Comparison of ENCODE assay signal across 17 mouse cellular contexts in genomic region chr4:47093647-47094046, GRCm38 (mm10). TPM values are rescaled to one million over a fixed set of nuclear protein-coding genes. Genes with fewer than 3 reads are reported as not detected.
A peak's percentile ranks its signal among the peaks of the same experiment; 100 is the strongest.
DNase-seq lines count a peak whose midpoint lies in the region; ATAC-seq and TF ChIP-seq lines count a peak whose summit lies in the region.
"Had no signal": no experiment of that assay in that cellular context is flagged by ENCODE, and none has a peak within 500 bp of the region (broad histone marks: within the 10 kb centered on the region; RNA-seq: fewer than 3 reads in every experiment).

No protein-coding gene starts in this region.

- no peaks in the 10 kb centered on the region for H3K9me3 ChIP-seq in forebrain, embryonic 11.5 days (ENCODE audit: control insufficient read depth, low read length)
- H3K9me3 ChIP-seq in forebrain, embryonic 15.5 days = no peaks in the 10 kb centered on the region
- H3K9me3 ChIP-seq in midbrain, embryonic 10.5 days (replicated peaks) = no peaks in the 10 kb centered on the region
- no peaks in the 10 kb centered on the region for H3K9me3 ChIP-seq in midbrain, postnatal 0 days (ENCODE audit: low read length)
- no peaks in the 10 kb centered on the region for H3K9me3 ChIP-seq in midbrain, embryonic 12.5 days
- H3K9me3 ChIP-seq: embryonic facial prominence, embryonic 15.5 days; heart, embryonic 15.5 days had no signal

- TF ChIP-seq CTCF in midbrain, postnatal 0 days (IDR thresholded peaks at IDR 0.05) = no peak

- DNase-seq in forebrain, embryonic 11.5 days (ENCODE audit: low spot score) = peak; percentile 66
- DNase-seq in midbrain, embryonic 10.5 days (ENCODE audit: low spot score) = peak; percentile 64
- no peak for DNase-seq in midbrain, postnatal 0 days (ENCODE audit: low spot score)
- DNase-seq in natural killer cell, adult 2 months (ENCODE audit: low spot score in 2 of 2) = no peak
- no peak for DNase-seq in cerebellum, adult 18-20 months
- no peak for DNase-seq in gastrocnemius, postnatal 10 days
- DNase-seq: adrenal gland, adult 8-10 months; cerebellum, adult 9-11 months; kidney, postnatal 14 days; lung, postnatal 10 days; thymus, postnatal 14 days had no signal

- ATAC-seq in forebrain, embryonic 11.5 days (replicated peaks; ENCODE audit: low FRiP score) = peak; percentile 78
- no peak for ATAC-seq in forebrain, embryonic 15.5 days (replicated peaks)
- no peak for ATAC-seq in midbrain, postnatal 0 days (ENCODE audit: low FRiP score)
- ATAC-seq in midbrain, embryonic 12.5 days (ENCODE audit: low FRiP score, low read depth) = peak; percentile 50; the same call in 1 of the 2 replicates
- ATAC-seq: Patski had no signal

- WGBS in forebrain, embryonic 11.5 days = 7% methylated on average over 6 of the region's 6 CpGs
- WGBS in forebrain, embryonic 15.5 days = 19% methylated on average over 6 of the region's 6 CpGs
- 20% methylated on average over 6 of the region's 6 CpGs for WGBS in midbrain, embryonic 10.5 days
- 26% methylated on average over 6 of the region's 6 CpGs for WGBS in midbrain, postnatal 0 days
- WGBS in midbrain, embryonic 12.5 days = 11% methylated on average over 6 of the region's 6 CpGs

- H3K36me3 ChIP-seq in forebrain, embryonic 11.5 days (ENCODE audit: control insufficient read depth, insufficient read depth, low read length) = no peaks in the 10 kb centered on the region
- H3K36me3 ChIP-seq in forebrain, embryonic 15.5 days = no peaks in the 10 kb centered on the region
- no peaks in the 10 kb centered on the region for H3K36me3 ChIP-seq in midbrain, embryonic 10.5 days
- no peaks in the 10 kb centered on the region for H3K36me3 ChIP-seq in midbrain, postnatal 0 days (ENCODE audit: insufficient read depth, low read length)
- H3K36me3 ChIP-seq in midbrain, embryonic 12.5 days = no peaks in the 10 kb centered on the region
- H3K36me3 ChIP-seq: embryonic facial prominence, embryonic 15.5 days; heart, embryonic 15.5 days had no signal

- H3K4me1 ChIP-seq in forebrain, embryonic 11.5 days (replicated peaks; ENCODE audit: control insufficient read depth, insufficient read depth, low read length) = peaks cover 5% of the 10 kb centered on the region; the same call in 1 of the 2 replicates
- peaks cover 13% of the 10 kb centered on the region for H3K4me1 ChIP-seq in forebrain, embryonic 15.5 days
- peaks cover 38% of the 10 kb centered on the region for H3K4me1 ChIP-seq in midbrain, embryonic 10.5 days
- peaks cover 5% of the 10 kb centered on the region; the same call in 1 of the 2 replicates for H3K4me1 ChIP-seq in midbrain, postnatal 0 days (ENCODE audit: insufficient read depth, low read length)
- peaks cover 21% of the 10 kb centered on the region for H3K4me1 ChIP-seq in midbrain, embryonic 12.5 days

- no peak overlapping the region for H3K9ac ChIP-seq in forebrain, embryonic 11.5 days (ENCODE audit: low read length)
- no peak overlapping the region for H3K9ac ChIP-seq in forebrain, embryonic 15.5 days (replicated peaks)
- H3K9ac ChIP-seq in midbrain, postnatal 0 days (replicated peaks; ENCODE audit: low read length, poor library complexity, severe bottlenecking) = no peak overlapping the region
- no peak overlapping the region for H3K9ac ChIP-seq in midbrain, embryonic 12.5 days (replicated peaks)
- H3K9ac ChIP-seq: embryonic facial prominence, embryonic 15.5 days; heart, embryonic 15.5 days; liver, embryonic 14.5 days had no signal

- H3K4me2 ChIP-seq in forebrain, embryonic 11.5 days (ENCODE audit: low read depth, low read length, severe bottlenecking) = peak overlapping the region; percentile 16; the same call in 1 of the 2 replicates
- no peak overlapping the region for H3K4me2 ChIP-seq in forebrain, embryonic 15.5 days (replicated peaks)
- no peak overlapping the region for H3K4me2 ChIP-seq in midbrain, postnatal 0 days (ENCODE audit: low read depth, low read length, poor library complexity, severe bottlenecking)
- H3K4me2 ChIP-seq in midbrain, embryonic 12.5 days (replicated peaks) = peak overlapping the region; percentile 100; the same call in 1 of the 2 replicates

- H3K27me3 ChIP-seq in forebrain, embryonic 11.5 days (ENCODE audit: control insufficient read depth, insufficient read depth, low read length) = peaks cover 2% of the 10 kb centered on the region
- H3K27me3 ChIP-seq in forebrain, embryonic 15.5 days = peaks cover 30% of the 10 kb centered on the region
- peaks cover 69% of the 10 kb centered on the region for H3K27me3 ChIP-seq in midbrain, embryonic 10.5 days (ENCODE audit: low read depth, poor library complexity, severe bottlenecking)
- 0 out of 2 replicates have a peak, but pooled peaks cover 11% of the 10 kb centered on the region for H3K27me3 ChIP-seq in midbrain, postnatal 0 days (ENCODE audit: insufficient read depth, low read length)
- peaks cover 55% of the 10 kb centered on the region for H3K27me3 ChIP-seq in midbrain, embryonic 12.5 days
- H3K27me3 ChIP-seq: Patski had no signal

- no peak overlapping the region for H3K27ac ChIP-seq in forebrain, embryonic 11.5 days (ENCODE audit: low read depth, low read length)
- no peak overlapping the region for H3K27ac ChIP-seq in forebrain, embryonic 15.5 days (replicated peaks)
- no peak overlapping the region for H3K27ac ChIP-seq in midbrain, embryonic 10.5 days (replicated peaks)
- no peak overlapping the region for H3K27ac ChIP-seq in midbrain, postnatal 0 days (ENCODE audit: low read depth, low read length)
- no peak overlapping the region for H3K27ac ChIP-seq in midbrain, embryonic 12.5 days (replicated peaks)
- H3K27ac ChIP-seq: embryonic facial prominence, embryonic 15.5 days; heart, embryonic 15.5 days; liver, embryonic 14.5 days had no signal

- no peak overlapping the region for H3K4me3 ChIP-seq in forebrain, embryonic 11.5 days (ENCODE audit: low read depth, low read length)
- no peak overlapping the region for H3K4me3 ChIP-seq in forebrain, embryonic 15.5 days
- peak overlapping the region; percentile 89 for H3K4me3 ChIP-seq in midbrain, embryonic 10.5 days
- H3K4me3 ChIP-seq in midbrain, postnatal 0 days (ENCODE audit: low read depth, low read length) = no peak overlapping the region
- H3K4me3 ChIP-seq in midbrain, embryonic 12.5 days = no peak overlapping the region
- H3K4me3 ChIP-seq: embryonic facial prominence, embryonic 15.5 days had no signal

RNA-seq across cellular contexts. Expression of gene Galnt12, which starts 1.9 kb away (rescaled TPM):
- polyA plus RNA-seq in forebrain, embryonic 11.5 days (2014; fragmentation: Nextera tagmentation; extraction: Ambion mirVana) = 12.1 and 12.4 TPM in 2 replicates
- polyA plus RNA-seq in forebrain, embryonic 15.5 days (2015; fragmentation: Nextera tagmentation; extraction: Ambion mirVana) = 1.2 and 1.3 TPM in 2 replicates
- 6.5 and 7.8 TPM in 2 replicates for polyA plus RNA-seq in midbrain, embryonic 10.5 days (2016; fragmentation: Nextera tagmentation; extraction: Ambion mirVana)
- total RNA-seq in midbrain, postnatal 0 days (2014; rRNA removed) = 0.82 and 2.0 TPM in 2 replicates
- 1.1 and 1.6 TPM in 2 replicates for polyA plus RNA-seq in midbrain, postnatal 0 days (2015; fragmentation: Nextera tagmentation; extraction: Ambion mirVana)
- polyA plus RNA-seq in midbrain, embryonic 12.5 days (2016; fragmentation: Nextera tagmentation; extraction: Ambion mirVana) = 4.4 and 8.5 TPM in 2 replicates
- total RNA-seq in gastrocnemius, postnatal 10 days (2021) = under 1 TPM; 0.72 to 0.73 TPM

RNA-seq across cellular contexts. Expression of gene Anks6, which starts 36.4 kb away (rescaled TPM):
- polyA plus RNA-seq in forebrain, embryonic 11.5 days (2014; fragmentation: Nextera tagmentation; extraction: Ambion mirVana) = 4.3 and 4.4 TPM in 2 replicates
- polyA plus RNA-seq in forebrain, embryonic 15.5 days (2015; fragmentation: Nextera tagmentation; extraction: Ambion mirVana) = 4.3 and 4.9 TPM in 2 replicates
- 2.9 and 3.3 TPM in 2 replicates for polyA plus RNA-seq in midbrain, embryonic 10.5 days (2016; fragmentation: Nextera tagmentation; extraction: Ambion mirVana)
- 10.1 and 17.9 TPM in 2 replicates for total RNA-seq in midbrain, postnatal 0 days (2014; rRNA removed)
- 3.0 and 3.3 TPM in 2 replicates for polyA plus RNA-seq in midbrain, postnatal 0 days (2015; fragmentation: Nextera tagmentation; extraction: Ambion mirVana)
- polyA plus RNA-seq in midbrain, embryonic 12.5 days (2016; fragmentation: Nextera tagmentation; extraction: Ambion mirVana) = 6.0 and 6.5 TPM in 2 replicates
- 1 to 10 TPM; 4.7 to 7.1 TPM for total RNA-seq in gastrocnemius, postnatal 10 days (2021)

Comparison
In these comparisons a context has a peak if more than half of its experiments do, and no peak if none do; other contexts are left out.
1. ATAC-seq: peak in forebrain, embryonic 11.5 days (single experiment) and midbrain, embryonic 12.5 days (single experiment); none in forebrain, embryonic 15.5 days (single experiment) and midbrain, postnatal 0 days (single experiment).
2. DNase-seq: peak in forebrain, embryonic 11.5 days (single experiment) and midbrain, embryonic 10.5 days (single experiment); none in midbrain, postnatal 0 days (single experiment), natural killer cell, adult 2 months (0 of 2), cerebellum, adult 18-20 months (0 of 2) and gastrocnemius, postnatal 10 days (single experiment).
3. H3K4me2 ChIP-seq: peak in forebrain, embryonic 11.5 days (single experiment) and midbrain, embryonic 12.5 days (single experiment); none in forebrain, embryonic 15.5 days (single experiment) and midbrain, postnatal 0 days (single experiment).